Mouse (Mus musculus) kidney, postnatal 0 days (tissue): ENCODE data around the gene Wscd2. TPM values are rescaled to one million over a fixed set of nuclear protein-coding genes. Genes with fewer than 3 reads are reported as not detected.

ENCODE experiments used
- ATAC-seq: fragments of 200-750 bp; cut with Nextera tagmentation; replicated peaks from 2 replicates; pipeline ENCODE4 v1.8.0; 2017; ENCODE audit warnings: low read depth, moderate number of reproducible peaks, moderate TSS enrichment, moderate library complexity; ENCODE audit not compliant: low FRiP score
- DNase-seq: peaks from one replicate; pipeline ENCODE4 v3.0.0-alpha.2; 2016; ENCODE audit warnings: low spot score
- H3K27ac ChIP-seq: fragments of 300-500 bp; sonication (generic); 2 replicates; pipeline ENCODE4 v1.5.1; 2014; ENCODE audit warnings: mild to moderate bottlenecking
- H3K27me3 ChIP-seq: fragments of 300-500 bp; sonication (generic); 2 replicates; pipeline ENCODE4 v1.6.1; 2014; ENCODE audit warnings: low read length, mixed read lengths; ENCODE audit not compliant: insufficient read depth
- H3K36me3 ChIP-seq: fragments of 300-500 bp; sonication (generic); 2 replicates; pipeline ENCODE4 v1.6.1; 2014; ENCODE audit warnings: low read length, mixed read lengths; ENCODE audit not compliant: insufficient read depth
- H3K4me1 ChIP-seq: fragments of 300-500 bp; sonication (generic); replicated peaks from 2 replicates; pipeline ENCODE4 v1.6.1; 2014; ENCODE audit warnings: antibody characterized with exemption, low read length, mixed read lengths; ENCODE audit not compliant: insufficient read depth
- H3K4me2 ChIP-seq: fragments of 300-500 bp; sonication (generic); 2 replicates; pipeline ENCODE4 v1.6.1; 2014; ENCODE audit warnings: mild to moderate bottlenecking, low read length, moderate library complexity, mixed read lengths
- H3K4me3 ChIP-seq: fragments of 300-500 bp; sonication (generic); replicated peaks from 2 replicates; pipeline ENCODE4 v1.5.1; 2014; ENCODE audit warnings: low read depth, low read length
- H3K9ac ChIP-seq: fragments of 300-500 bp; sonication (generic); 2 replicates; pipeline ENCODE4 v1.6.1; 2014; ENCODE audit warnings: low read depth, low read length
- H3K9me3 ChIP-seq: fragments of 300-500 bp; sonication (generic); replicated peaks from 2 replicates; pipeline ENCODE4 v1.6.1; 2016; ENCODE audit warnings: low read length, inconsistent platforms, mixed read lengths
- CTCF ChIP-seq: IDR thresholded peaks from 2 replicates; pipeline ENCODE4 v1.5.1; 2016; ENCODE audit warnings: antibody characterized with exemption, low read depth, mild to moderate bottlenecking, moderate library complexity
- WGBS: fragments of 180-500 bp; shearing (Covaris S2); extraction: QIAGEN DNeasy Blood & Tissue Kit; methylation state at CpG from one replicate; pipeline ENCODE4 v1.1.7; 2014; 5-methylcytosine and 5-hydroxymethylcytosine counted together
- polyA plus RNA-seq: library from polyadenylated mRNA; unstranded; fragments of >200 nt; fragmentation: Nextera tagmentation; extraction: Ambion mirVana; gene quantifications from 2 replicates; pipeline ENCODE4 v1.2.1, GENCODE M21; 2015

Wscd2 gene
- polyA plus RNA-seq, 1 experiment from 2014 or later, result 1.7 TPM

DNA sequence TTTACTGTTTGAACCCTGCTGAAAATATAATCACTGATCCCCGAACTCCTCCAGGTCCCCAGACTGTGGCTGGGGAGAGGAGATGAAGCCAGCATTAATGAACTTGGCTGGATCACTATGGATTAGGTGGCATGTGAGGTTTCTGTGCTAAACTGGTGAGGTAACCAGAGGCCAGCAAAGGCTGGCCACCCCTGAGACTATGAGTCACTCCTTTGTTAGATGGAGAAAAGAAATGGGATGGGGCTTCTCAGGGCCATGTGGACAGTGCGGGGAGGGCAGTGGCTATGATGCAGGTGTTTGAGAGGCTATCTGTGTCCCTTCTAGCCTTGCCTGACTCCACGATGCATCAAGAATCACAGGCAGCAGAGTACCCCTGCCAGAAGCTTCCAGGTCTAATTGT lies 6.8 kb downstream of the Wscd2 start:
- no peak for ATAC-seq
- 74% methylated on average over 3 of the region's 3 CpGs for WGBS

DNA sequence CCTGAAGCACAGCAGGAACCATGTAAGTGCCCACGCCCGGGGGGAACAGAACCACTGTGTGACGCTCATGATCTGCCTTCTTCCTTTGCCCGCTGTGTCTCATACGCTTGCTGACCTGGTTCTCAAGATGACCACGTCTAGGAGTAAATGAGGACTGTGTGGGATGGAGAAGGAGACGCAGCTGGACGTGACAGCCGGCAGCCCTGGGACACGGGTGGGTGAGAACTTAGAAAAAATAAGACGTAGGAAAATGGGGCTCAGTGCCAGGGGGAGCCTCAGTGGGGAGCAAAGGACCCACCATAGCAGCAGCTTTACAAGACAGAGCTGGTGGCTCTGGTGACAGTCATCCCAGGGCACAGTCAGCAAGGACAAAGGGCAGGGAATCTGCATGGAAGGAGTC lies 9.3 kb downstream of the Wscd2 start:
- Histone ChIP-seq H3K27ac (no peak overlapping the region), H3K27me3 (no peaks in the 10 kb centered on the region), H3K4me2 (no peak overlapping the region), H3K4me1 (no peaks in the 10 kb centered on the region), H3K9me3 (no peaks in the 10 kb centered on the region), H3K4me3 (no peak overlapping the region), H3K36me3 (no peaks in the 10 kb centered on the region), H3K9ac (no peak overlapping the region)
- DNase-seq, result no peak
- TF ChIP-seq CTCF, result no peak
- ATAC-seq, result no peak
- 71% methylated on average over 11 of the region's 11 CpGs for WGBS

More for the DNA sequence above, 6.8 kb downstream of the Wscd2 start:
- no peaks in the 10 kb centered on the region for H3K36me3 ChIP-seq
- H3K9ac ChIP-seq, result no peak overlapping the region
- no peak overlapping the region for H3K4me2 ChIP-seq
- H3K27me3 ChIP-seq, result peaks cover 2% of the 10 kb centered on the region; the same call in 1 of the 2 replicates
- DNase-seq, result no peak
- no peak overlapping the region for H3K4me3 ChIP-seq
- no peaks in the 10 kb centered on the region for H3K4me1 ChIP-seq
- H3K27ac ChIP-seq, result no peak overlapping the region
- TF ChIP-seq CTCF, result no peak
- no peaks in the 10 kb centered on the region for H3K9me3 ChIP-seq

DNA sequence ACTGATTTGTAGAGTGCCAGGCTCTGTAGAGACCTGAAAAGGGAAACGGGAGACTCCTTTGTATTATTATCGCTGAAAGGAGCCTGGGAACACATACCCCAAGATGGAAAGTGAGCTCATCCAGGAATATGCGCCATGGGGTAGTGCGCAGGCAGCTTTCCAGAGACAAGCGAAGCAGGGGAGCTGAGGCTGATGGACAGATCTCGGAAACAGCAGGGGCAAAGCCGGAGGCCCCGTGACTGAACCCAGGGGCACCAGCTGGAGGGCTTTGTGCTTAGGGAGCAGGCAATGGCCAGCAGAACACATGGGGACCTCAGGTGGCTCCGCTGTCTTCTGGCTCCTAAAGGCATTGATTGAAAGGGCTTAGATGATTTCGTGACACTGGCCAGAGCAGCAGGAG lies 13.1 kb downstream of the Wscd2 start:
- WGBS, result 27% methylated on average over 10 of the region's 10 CpGs
- Histone ChIP-seq H3K27me3 (no peaks in the 10 kb centered on the region), H3K4me3 (no peak overlapping the region), H3K4me2 (no peak overlapping the region), H3K9me3 (no peaks in the 10 kb centered on the region), H3K36me3 (no peaks in the 10 kb centered on the region), H3K27ac (no peak overlapping the region), H3K9ac (no peak overlapping the region), H3K4me1 (no peaks in the 10 kb centered on the region)
- no peak for ATAC-seq
- no peak for DNase-seq
- no peak for TF ChIP-seq CTCF

DNA sequence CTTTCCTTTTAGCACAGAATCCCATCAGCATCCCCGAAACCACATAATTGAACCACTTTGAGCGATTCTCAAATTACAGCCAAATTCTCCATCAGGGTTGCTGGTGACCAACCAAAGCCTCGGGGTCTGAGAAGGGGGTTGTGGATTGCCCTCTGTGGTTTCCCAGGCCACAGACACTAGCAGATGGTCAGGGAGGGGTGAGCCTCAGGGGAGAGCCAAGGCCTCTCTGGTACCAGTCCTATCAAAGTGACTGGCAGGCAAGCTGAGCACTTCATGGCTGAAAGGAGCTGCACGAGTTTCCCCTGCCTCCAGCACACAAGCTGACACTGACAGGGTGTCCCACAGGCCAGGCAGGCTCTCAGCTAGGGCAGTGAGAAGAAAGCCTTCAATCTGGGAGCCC lies 14.5 kb downstream of the Wscd2 start:
- no peaks in the 10 kb centered on the region for H3K36me3 ChIP-seq
- no peak for TF ChIP-seq CTCF
- ATAC-seq (no peak), DNase-seq (no peak)
- H3K9me3 ChIP-seq, result no peaks in the 10 kb centered on the region
- no peak overlapping the region for H3K4me2 ChIP-seq
- no peaks in the 10 kb centered on the region for H3K27me3 ChIP-seq
- H3K27ac ChIP-seq, result no peak overlapping the region
- H3K9ac ChIP-seq, result no peak overlapping the region
- H3K4me1 ChIP-seq, result no peaks in the 10 kb centered on the region
- no peak overlapping the region for H3K4me3 ChIP-seq
- WGBS, result 24% methylated on average over 4 of the region's 4 CpGs

DNA sequence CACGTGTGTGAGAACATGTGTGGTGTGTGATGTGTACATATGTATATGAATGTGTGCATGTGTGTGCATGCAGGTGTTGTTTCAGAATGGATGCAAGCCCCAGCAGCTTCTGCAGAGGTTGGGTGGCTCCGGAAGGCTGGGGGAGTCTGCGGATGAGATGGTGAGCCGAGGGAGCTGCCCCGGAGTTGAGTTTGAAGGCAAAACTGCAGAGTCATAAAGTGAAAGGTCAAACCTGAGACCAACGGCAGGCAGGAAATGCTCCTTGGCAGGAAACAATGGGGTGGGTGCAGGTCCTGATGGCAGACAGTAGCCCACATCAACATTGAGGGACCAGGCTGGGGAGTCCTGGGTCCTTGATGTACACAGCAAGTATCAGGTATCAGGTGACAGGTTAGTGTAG lies 15.9 kb downstream of the Wscd2 start:
- no peak for TF ChIP-seq CTCF
- 33% methylated on average over 6 of the region's 6 CpGs for WGBS
- H3K36me3 ChIP-seq, result no peaks in the 10 kb centered on the region
- DNase-seq (no peak), ATAC-seq (no peak)
- no peaks in the 10 kb centered on the region for H3K4me1 ChIP-seq
- no peak overlapping the region for H3K9ac ChIP-seq
- no peaks in the 10 kb centered on the region for H3K27me3 ChIP-seq
- no peak overlapping the region for H3K27ac ChIP-seq
- no peak overlapping the region for H3K4me3 ChIP-seq
- no peak overlapping the region for H3K4me2 ChIP-seq
- no peaks in the 10 kb centered on the region for H3K9me3 ChIP-seq

DNA sequence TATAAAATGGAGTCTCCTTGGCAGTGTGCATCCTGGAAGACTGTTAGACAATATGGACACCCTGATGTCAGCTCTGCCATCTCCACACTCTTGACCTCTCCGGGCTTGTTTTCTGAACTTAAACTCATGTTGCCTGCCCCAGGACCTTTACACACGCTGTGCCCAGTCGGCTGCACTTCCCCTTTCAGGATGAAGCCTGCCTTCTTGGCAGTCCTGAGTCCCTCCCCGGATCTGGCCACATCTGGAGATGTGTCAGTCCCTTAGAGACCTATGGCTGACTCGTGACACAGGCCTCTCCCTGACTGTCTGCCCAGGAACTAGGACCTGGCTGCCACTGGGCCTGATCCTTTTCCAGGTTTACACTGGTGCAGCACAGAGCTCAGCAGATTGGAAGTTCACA lies 16.6 kb downstream of the Wscd2 start:
- Histone ChIP-seq H3K4me2 (no peak overlapping the region), H3K9me3 (no peaks in the 10 kb centered on the region), H3K9ac (no peak overlapping the region), H3K4me1 (no peaks in the 10 kb centered on the region), H3K27ac (no peak overlapping the region), H3K4me3 (no peak overlapping the region), H3K27me3 (no peaks in the 10 kb centered on the region), H3K36me3 (no peaks in the 10 kb centered on the region)
- no peak for DNase-seq
- no peak for ATAC-seq
- no peak for TF ChIP-seq CTCF
- WGBS, result 75% methylated on average over 5 of the region's 5 CpGs

DNA sequence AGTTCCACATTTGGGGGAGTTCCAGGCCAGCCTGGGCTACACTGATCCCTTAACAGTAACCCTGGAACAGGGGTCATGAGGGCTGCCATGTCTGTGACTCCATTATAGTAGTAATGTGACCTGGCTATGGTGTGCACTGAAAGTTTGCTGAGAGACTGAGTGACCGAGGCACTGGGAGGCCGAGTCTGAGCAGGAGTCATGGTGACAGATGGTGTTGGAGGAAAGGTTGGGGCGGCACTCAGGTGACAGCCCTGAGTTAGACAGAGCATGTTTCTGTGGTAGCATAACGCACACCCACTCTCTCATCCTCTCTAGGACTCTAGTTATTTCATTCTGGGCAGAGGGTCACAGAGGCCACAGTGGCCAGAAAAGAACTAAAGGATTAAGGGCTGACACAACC lies 19.0 kb downstream of the Wscd2 start:
- DNase-seq (no peak), ATAC-seq (no peak)
- Histone ChIP-seq H3K36me3 (no peaks in the 10 kb centered on the region), H3K27ac (no peak overlapping the region), H3K4me1 (no peaks in the 10 kb centered on the region), H3K9ac (no peak overlapping the region), H3K4me3 (no peak overlapping the region), H3K27me3 (no peaks in the 10 kb centered on the region), H3K4me2 (no peak overlapping the region), H3K9me3 (no peaks in the 10 kb centered on the region)
- no peak for TF ChIP-seq CTCF
- 82% methylated on average over 4 of the region's 4 CpGs for WGBS
